Mouse (Mus musculus): ENCODE measurements around the gene Card6.

DNA sequence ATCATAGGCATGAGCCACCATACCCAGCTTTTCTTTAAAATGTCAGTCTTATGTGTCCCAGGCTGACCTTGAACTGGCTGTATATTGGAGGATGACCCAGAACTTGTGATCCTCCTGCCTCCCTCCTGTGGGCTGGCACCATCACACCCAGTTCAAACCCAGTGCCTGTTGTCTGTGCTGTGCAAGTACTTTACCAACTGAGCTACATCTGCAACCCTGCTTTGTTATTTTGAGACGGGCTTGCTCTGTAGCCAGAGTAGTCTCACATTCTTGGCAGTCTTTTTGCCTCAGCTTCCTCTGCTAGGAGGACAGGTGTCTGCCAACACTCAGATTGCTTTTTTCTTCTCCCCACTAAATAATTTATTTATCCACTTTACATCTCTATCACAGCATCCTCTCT, 49.0 kb upstream of the Card6 start:
- TF ChIP-seq TCF12 (IDR thresholded peaks at IDR 0.05; ENCODE audit: low read depth, low read length) (no peak), MAX (IDR thresholded peaks at IDR 0.05; ENCODE audit: low read length) (no peak), GABPA (IDR thresholded peaks at IDR 0.05; ENCODE audit: insufficient replicate concordance, low read depth, low read length) (no peak), BHLHE40 (IDR thresholded peaks at IDR 0.05; ENCODE audit: low read depth, low read length) (no peak), EP300 (IDR thresholded peaks at IDR 0.05; ENCODE audit: low read length) (no peak), CTCF (conservative IDR thresholded peaks at IDR 0.05 in 1 of 2, IDR thresholded peaks at IDR 0.05 in 1 of 2; ENCODE audit: low read depth in 2 of 2, low read length in 2 of 2) (no peak), POLR2A (IDR thresholded peaks at IDR 0.05; ENCODE audit: low read depth, low read length) (no peak), ZKSCAN1 (IDR thresholded peaks at IDR 0.05; ENCODE audit: borderline replicate concordance, low read depth, low read length) (no peak), USF1 (IDR thresholded peaks at IDR 0.05; ENCODE audit: low read depth, low read length) (no peak)
